16 mouse cellular contexts compared by ENCODE assay signal in the genomic region with DNA sequence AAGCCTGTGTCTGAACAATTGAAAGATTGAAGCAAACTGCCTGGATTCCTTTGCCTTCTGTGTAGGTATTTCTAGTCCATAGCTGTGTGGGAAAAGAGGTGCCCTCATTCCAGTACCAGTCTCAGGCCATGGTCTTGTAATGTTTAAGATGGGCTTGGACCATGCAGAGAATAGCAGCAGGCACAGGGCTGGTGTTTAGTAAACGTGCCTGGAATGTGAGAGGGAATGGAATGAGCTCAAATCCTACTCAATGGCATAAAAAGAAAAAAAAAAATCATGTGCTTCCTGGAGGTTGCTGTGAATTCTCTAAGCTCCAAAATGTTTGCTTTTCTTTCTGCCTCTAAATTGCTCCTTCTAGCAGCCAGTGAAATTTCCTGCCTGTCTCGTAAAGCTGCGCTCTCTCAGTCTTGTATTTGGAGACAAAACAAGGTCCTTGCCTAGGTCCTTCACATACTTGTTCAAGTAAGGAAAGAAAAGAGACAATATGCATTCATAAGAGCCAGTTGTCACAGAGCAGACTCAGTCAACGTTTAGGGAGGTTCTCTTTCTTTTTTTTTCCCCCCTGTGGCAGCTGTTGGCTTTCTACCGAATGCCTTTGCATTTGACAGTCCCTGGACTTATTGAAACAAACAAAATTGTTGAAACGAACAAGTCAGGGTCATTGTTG.
DNase-seq lines count a peak whose midpoint lies in the region; ATAC-seq and TF ChIP-seq lines count a peak whose summit lies in the region.
"Had no signal": no experiment of that assay in that cellular context is flagged by ENCODE, and none has a peak within 500 bp of the region (broad histone marks: within the 10 kb centered on the region; RNA-seq: fewer than 3 reads in every experiment).

No protein-coding gene starts in this region.

- H3K4me3 ChIP-seq in intestine, embryonic 14.5 days (ENCODE audit: low read depth, low read length) = no peak overlapping the region
- no peak overlapping the region for H3K4me3 ChIP-seq in intestine, postnatal 0 days (ENCODE audit: low read depth, low read length)
- H3K4me3 ChIP-seq in cortical plate, adult 2 months (ENCODE audit: insufficient read depth, low read length) = no peak overlapping the region
- H3K4me3 ChIP-seq in hindbrain, embryonic 15.5 days = no peak overlapping the region
- no peak overlapping the region for H3K4me3 ChIP-seq in neural tube, embryonic 13.5 days
- H3K4me3 ChIP-seq in heart, adult 2 months = no peak overlapping the region
- H3K4me3 ChIP-seq: limb, embryonic 15.5 days had no signal

- DNase-seq in intestine, embryonic 14.5 days (ENCODE audit: low spot score) = no peak
- no peak for DNase-seq in urinary bladder, postnatal 25 days (ENCODE audit: low spot score)
- DNase-seq in heart, adult 2 months = no peak
- DNase-seq: adrenal gland, postnatal 14 days; cerebellum, adult 2 months; heart, adult 11 months; heart, postnatal 36 days; layer of hippocampus, adult 9-11 months; thymus, postnatal 36 days had no signal

- no peaks in the 10 kb centered on the region for H3K9me3 ChIP-seq in intestine, embryonic 14.5 days (ENCODE audit: control insufficient read depth, low read length)
- no peaks in the 10 kb centered on the region for H3K9me3 ChIP-seq in intestine, postnatal 0 days (ENCODE audit: control insufficient read depth)
- no peaks in the 10 kb centered on the region for H3K9me3 ChIP-seq in hindbrain, embryonic 15.5 days
- no peaks in the 10 kb centered on the region for H3K9me3 ChIP-seq in neural tube, embryonic 13.5 days
- H3K9me3 ChIP-seq: limb, embryonic 15.5 days had no signal

- H3K27me3 ChIP-seq in intestine, embryonic 14.5 days (replicated peaks; ENCODE audit: control insufficient read depth, insufficient read depth, low read length) = no peaks in the 10 kb centered on the region
- H3K27me3 ChIP-seq in intestine, postnatal 0 days (replicated peaks; ENCODE audit: control insufficient read depth, insufficient read depth, low read length) = no peaks in the 10 kb centered on the region
- H3K27me3 ChIP-seq in hindbrain, embryonic 15.5 days = no peaks in the 10 kb centered on the region
- no peaks in the 10 kb centered on the region for H3K27me3 ChIP-seq in neural tube, embryonic 13.5 days
- 0 out of 2 replicates have a peak, but pooled peaks cover 1% of the 10 kb centered on the region for H3K27me3 ChIP-seq in heart, adult 2 months (ENCODE audit: control insufficient read depth, insufficient read depth, low read length)
- H3K27me3 ChIP-seq: limb, embryonic 15.5 days had no signal

- peak overlapping the region; percentile 12; the same call in 1 of the 2 replicates for H3K4me2 ChIP-seq in intestine, embryonic 14.5 days (ENCODE audit: low read length)
- H3K4me2 ChIP-seq in intestine, postnatal 0 days (replicated peaks; ENCODE audit: low read depth) = no peak overlapping the region
- H3K4me2 ChIP-seq in hindbrain, embryonic 15.5 days = peak overlapping the region; percentile 31
- H3K4me2 ChIP-seq in neural tube, embryonic 13.5 days = peak overlapping the region; percentile 26
- H3K4me2 ChIP-seq: limb, embryonic 15.5 days had no signal

- H3K9ac ChIP-seq in intestine, embryonic 14.5 days (ENCODE audit: low read length) = no peak overlapping the region
- no peak overlapping the region for H3K9ac ChIP-seq in intestine, postnatal 0 days (ENCODE audit: low read depth, low read length)
- no peak overlapping the region for H3K9ac ChIP-seq in hindbrain, embryonic 15.5 days
- no peak overlapping the region for H3K9ac ChIP-seq in neural tube, embryonic 13.5 days
- H3K9ac ChIP-seq in heart, adult 2 months (ENCODE audit: low read depth, low read length) = no peak overlapping the region
- H3K9ac ChIP-seq: limb, embryonic 15.5 days had no signal

- H3K27ac ChIP-seq in intestine, embryonic 14.5 days (ENCODE audit: low read depth) = peak overlapping the region; percentile 64
- H3K27ac ChIP-seq in intestine, postnatal 0 days (ENCODE audit: low read depth, low read length) = no peak overlapping the region
- H3K27ac ChIP-seq in cortical plate, adult 2 months (ENCODE audit: insufficient read depth, low read length) = 0 out of 2 replicates have a peak overlapping the region, but pooled peaks have one; percentile 6
- peak overlapping the region; percentile 72 for H3K27ac ChIP-seq in hindbrain, embryonic 15.5 days (replicated peaks)
- peak overlapping the region; percentile 77 for H3K27ac ChIP-seq in neural tube, embryonic 13.5 days (replicated peaks)
- no peak overlapping the region for H3K27ac ChIP-seq in heart, adult 2 months
- H3K27ac ChIP-seq: limb, embryonic 15.5 days had no signal

- TF ChIP-seq CTCF in intestine, postnatal 0 days (IDR thresholded peaks at IDR 0.05; ENCODE audit: low read depth) = no peak
- no peak for TF ChIP-seq CTCF in cortical plate, adult 2 months (IDR thresholded peaks at IDR 0.05; ENCODE audit: extremely low read depth, insufficient read depth, low read length)
- no peak for TF ChIP-seq CTCF in heart, adult 2 months (IDR thresholded peaks at IDR 0.05)

- 17% methylated on average over 6 of the region's 6 CpGs for WGBS in intestine, embryonic 14.5 days
- 28% methylated on average over 6 of the region's 6 CpGs for WGBS in intestine, postnatal 0 days
- 17% methylated on average over 6 of the region's 6 CpGs for WGBS in hindbrain, embryonic 15.5 days
- WGBS in neural tube, embryonic 13.5 days = 19% methylated on average over 6 of the region's 6 CpGs
- 31% methylated on average over 6 of the region's 6 CpGs for WGBS in heart, adult 2 months

- no peaks in the 10 kb centered on the region for H3K36me3 ChIP-seq in intestine, embryonic 14.5 days (ENCODE audit: control insufficient read depth, insufficient read depth, low read length)
- no peaks in the 10 kb centered on the region for H3K36me3 ChIP-seq in intestine, postnatal 0 days (ENCODE audit: control insufficient read depth, insufficient read depth)
- no peaks in the 10 kb centered on the region for H3K36me3 ChIP-seq in hindbrain, embryonic 15.5 days
- 0 out of 2 replicates have a peak, but pooled peaks cover 3% of the 10 kb centered on the region for H3K36me3 ChIP-seq in neural tube, embryonic 13.5 days
- no peaks in the 10 kb centered on the region for H3K36me3 ChIP-seq in heart, adult 2 months (ENCODE audit: control insufficient read depth, insufficient read depth, low read length)
- H3K36me3 ChIP-seq: limb, embryonic 15.5 days had no signal

- no peak for TF ChIP-seq EP300 in heart, adult 2 months (IDR thresholded peaks at IDR 0.05; ENCODE audit: insufficient read depth, low read depth, low read length)

- intact Hi-C loops in heart, adult 2 months (cut with DNase I) = no loop called here

- no peak for TF ChIP-seq POLR2A in cortical plate, adult 2 months (IDR thresholded peaks at IDR 0.05; ENCODE audit: extremely low read depth, insufficient read depth, low read length)
- TF ChIP-seq POLR2A in heart, adult 2 months (IDR thresholded peaks at IDR 0.05; ENCODE audit: insufficient read depth, low read depth, low read length) = no peak

- H3K4me1 ChIP-seq in intestine, embryonic 14.5 days (replicated peaks; ENCODE audit: control insufficient read depth, insufficient read depth, low read length) = peaks cover 13% of the 10 kb centered on the region; the same call in 1 of the 2 replicates
- no peaks in the 10 kb centered on the region for H3K4me1 ChIP-seq in intestine, postnatal 0 days (replicated peaks; ENCODE audit: control insufficient read depth, insufficient read depth, low read length)
- peaks cover 9% of the 10 kb centered on the region for H3K4me1 ChIP-seq in cortical plate, adult 2 months (ENCODE audit: control insufficient read depth, insufficient read depth, low read length)
- peaks cover 21% of the 10 kb centered on the region for H3K4me1 ChIP-seq in hindbrain, embryonic 15.5 days (replicated peaks)
- peaks cover 31% of the 10 kb centered on the region for H3K4me1 ChIP-seq in neural tube, embryonic 13.5 days (replicated peaks)
- H3K4me1 ChIP-seq in heart, adult 2 months (ENCODE audit: control insufficient read depth, insufficient read depth, low read length) = no peaks in the 10 kb centered on the region
- H3K4me1 ChIP-seq: limb, embryonic 15.5 days had no signal

- H3K79me2 ChIP-seq in heart, adult 2 months (replicated peaks; ENCODE audit: control insufficient read depth, insufficient read depth, low read length) = no peaks in the 10 kb centered on the region

- no peak for ATAC-seq in intestine, embryonic 14.5 days (replicated peaks; ENCODE audit: low FRiP score, low TSS enrichment, low read depth)
- no peak for ATAC-seq in intestine, postnatal 0 days
- ATAC-seq in hindbrain, embryonic 15.5 days (ENCODE audit: low FRiP score, low read depth) = peak; percentile 23; the same call in 1 of the 2 replicates
- peak; percentile 52 for ATAC-seq in neural tube, embryonic 13.5 days (ENCODE audit: low read depth)
- ATAC-seq in megakaryocyte progenitor cell, adult 5-6 weeks (replicated peaks; ENCODE audit: poor library complexity) = no peak
- ATAC-seq: Patski had no signal

Comparison
In these comparisons a context has a peak if more than half of its experiments do, and no peak if none do; other contexts are left out.
1. H3K27ac ChIP-seq: peak in intestine, embryonic 14.5 days (single experiment), cortical plate, adult 2 months (single experiment), hindbrain, embryonic 15.5 days (single experiment) and neural tube, embryonic 13.5 days (single experiment); none in intestine, postnatal 0 days (single experiment) and heart, adult 2 months (single experiment).
2. ATAC-seq: peak in hindbrain, embryonic 15.5 days (single experiment) and neural tube, embryonic 13.5 days (single experiment); none in intestine, embryonic 14.5 days (single experiment), intestine, postnatal 0 days (single experiment) and megakaryocyte progenitor cell, adult 5-6 weeks (single experiment).